Mouse (Mus musculus): ENCODE results near the gene Duxbl2.
"Not testable (repeated sequence)": the region's sequence is repeated elsewhere in the genome, so short reads cannot be mapped to it uniquely, and the experiment has no call there.

Duxbl2 gene

DNA sequence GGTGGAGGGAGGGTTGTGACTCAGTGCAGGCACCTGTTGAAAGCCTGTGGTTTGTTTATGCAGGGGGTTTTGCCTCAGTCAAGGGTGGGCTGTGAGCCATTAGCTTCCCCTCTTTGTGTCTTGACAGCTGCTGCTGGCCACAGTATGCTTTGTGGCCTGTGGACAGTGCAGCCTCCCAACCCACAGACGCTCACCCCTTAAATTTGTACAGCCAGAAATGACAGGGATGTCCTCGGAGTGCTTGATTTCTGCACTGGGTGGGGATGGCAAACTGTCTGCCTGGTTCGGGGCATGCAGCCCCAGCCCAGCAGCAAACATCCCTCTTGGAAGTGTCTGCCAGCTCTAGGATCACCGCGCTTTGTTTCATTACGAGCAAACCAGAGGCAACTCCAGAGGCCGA is at the start of gene Duxbl2:
Gene Duxbl2 (plus strand): TSS at position 200 of the 400 bp plus-strand sequence.
- not testable (repeated sequence) for DNase-seq (ENCODE audit: low read depth, low spot score)

DNA sequence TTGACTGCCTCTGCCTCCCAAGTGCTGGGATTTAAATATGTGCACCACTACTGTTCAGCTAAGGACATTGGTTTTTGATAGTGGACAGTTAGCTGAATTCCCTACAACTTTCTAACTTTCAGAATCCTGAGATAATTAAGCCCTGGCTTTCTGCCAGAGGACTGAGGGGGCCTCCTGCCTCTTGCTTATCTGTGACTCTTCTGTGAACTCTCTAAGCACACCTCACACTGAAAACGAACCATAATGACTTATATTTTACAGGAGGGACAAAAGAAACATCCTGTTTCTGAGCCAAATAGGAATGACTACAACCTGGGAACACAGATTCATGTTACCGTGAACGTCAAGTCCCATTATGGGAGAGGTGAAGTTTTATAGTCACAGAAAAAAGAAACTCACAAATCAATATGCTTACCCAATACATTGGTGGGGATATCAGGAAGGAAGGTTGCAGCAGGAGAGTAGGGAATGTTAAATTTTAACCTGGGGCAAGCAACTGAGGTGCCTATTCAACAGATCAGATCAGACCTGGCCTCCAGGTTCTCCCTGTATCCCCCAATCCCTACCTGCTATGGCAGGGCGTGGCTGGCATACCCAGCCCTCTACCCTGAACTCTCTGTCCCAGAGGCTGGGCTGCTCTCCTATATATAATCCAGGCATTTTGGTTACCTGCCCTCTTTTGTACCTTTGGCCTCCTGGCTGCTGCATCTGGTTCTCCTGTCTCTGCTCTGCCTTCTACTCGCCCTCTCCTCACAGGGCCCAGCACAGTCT is 41.3 kb upstream of the Duxbl2 start:
- DNase-seq (ENCODE audit: low read depth, low spot score): not testable (repeated sequence)

DNA sequence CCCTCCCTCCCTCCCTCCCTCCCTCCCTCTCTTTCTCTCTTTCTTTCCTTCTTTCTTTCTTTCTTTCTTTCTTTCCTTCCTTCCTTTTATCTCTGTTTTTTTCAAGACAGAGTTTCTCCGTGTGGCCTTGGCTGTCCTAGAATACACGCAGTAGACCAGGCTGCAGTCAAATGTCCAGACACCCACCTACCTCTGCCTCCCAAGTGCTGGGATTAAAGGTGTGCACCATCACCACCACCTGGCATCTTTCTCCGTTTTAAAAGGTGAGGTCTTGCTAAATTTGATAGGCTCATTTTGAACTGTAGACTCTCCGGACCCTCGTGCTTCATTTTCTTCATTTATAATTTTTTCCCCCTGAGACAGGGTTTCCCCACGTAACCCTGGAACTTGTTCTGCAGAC is 36.9 kb upstream of the Duxbl2 start, which contains the start of gene Cphx2:
Gene Cphx2 (plus strand): TSS at position 301 of the 400 bp plus-strand sequence.
- not testable (repeated sequence) for DNase-seq (ENCODE audit: low read depth, low spot score)

DNA sequence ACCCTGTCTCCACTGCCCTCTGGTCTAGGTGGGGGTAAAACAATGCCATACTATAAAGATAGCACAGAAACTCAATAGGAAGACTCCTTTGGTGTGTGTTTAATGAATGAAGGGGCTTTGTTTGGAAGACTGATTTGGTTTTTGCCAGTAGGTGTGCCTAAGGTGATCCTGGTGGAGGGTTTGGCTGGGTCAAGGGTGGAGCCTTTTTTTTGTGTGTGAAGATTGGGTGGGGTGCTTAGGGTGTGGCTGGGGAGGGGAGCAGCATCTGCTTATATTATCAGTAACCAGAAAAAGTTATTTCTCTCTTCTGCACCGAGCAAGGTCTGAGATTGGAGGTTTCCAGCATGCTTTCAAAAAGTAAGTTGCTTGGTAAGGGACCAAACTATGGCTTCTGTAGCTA is 36.2 kb upstream of the Duxbl2 start, which contains the start of gene Cphx3:
Gene Cphx3 (plus strand): TSS at position 301 of the 400 bp plus-strand sequence.
- DNase-seq (ENCODE audit: low read depth, low spot score): not testable (repeated sequence)

DNA sequence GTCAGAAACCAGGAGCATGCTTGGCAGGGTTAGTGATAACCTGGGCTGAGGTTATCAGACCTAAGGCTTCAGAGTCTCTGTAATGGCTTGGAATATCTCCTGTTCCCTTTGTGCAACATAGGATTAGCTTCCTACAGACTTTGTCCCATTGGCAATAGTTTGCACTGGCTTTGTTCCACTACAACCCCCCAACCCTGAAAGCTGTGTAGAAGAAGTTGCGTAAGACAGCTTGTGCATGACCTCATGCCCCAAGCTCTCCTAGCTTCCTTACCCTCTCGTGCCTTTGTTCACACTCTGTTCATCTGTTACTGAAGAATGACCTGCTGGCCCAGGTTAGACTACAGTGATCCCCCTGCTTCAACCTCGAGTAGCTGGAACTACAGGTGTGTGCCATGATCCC is 20.5 kb upstream of the Duxbl2 start:
- not testable (repeated sequence) for DNase-seq (ENCODE audit: low read depth, low spot score)

DNA sequence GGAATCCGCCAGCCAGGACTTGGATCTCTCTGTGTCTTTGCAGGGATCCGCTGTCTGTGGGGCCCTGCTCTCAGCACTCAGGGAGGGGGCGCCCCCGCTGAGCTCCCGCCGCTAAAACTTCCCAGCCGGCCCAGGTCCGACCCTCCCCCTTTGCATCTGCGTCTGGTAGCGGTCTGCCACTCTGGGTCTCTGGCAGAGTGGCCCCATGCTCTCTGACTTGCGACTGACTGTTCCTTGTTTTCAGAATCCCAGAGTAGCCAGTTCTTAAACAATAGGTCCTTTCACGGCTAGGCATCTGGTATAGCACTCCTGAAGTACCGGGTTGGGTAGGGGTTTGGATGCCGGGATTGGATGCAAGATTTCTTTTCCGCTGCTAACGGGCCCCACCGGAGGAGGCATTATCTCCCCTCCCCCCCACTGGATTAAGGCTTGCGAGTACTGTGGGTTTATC is 426 bp downstream of the Duxbl2 start:
- DNase-seq (ENCODE audit: low read depth, low spot score): not testable (repeated sequence)

DNA sequence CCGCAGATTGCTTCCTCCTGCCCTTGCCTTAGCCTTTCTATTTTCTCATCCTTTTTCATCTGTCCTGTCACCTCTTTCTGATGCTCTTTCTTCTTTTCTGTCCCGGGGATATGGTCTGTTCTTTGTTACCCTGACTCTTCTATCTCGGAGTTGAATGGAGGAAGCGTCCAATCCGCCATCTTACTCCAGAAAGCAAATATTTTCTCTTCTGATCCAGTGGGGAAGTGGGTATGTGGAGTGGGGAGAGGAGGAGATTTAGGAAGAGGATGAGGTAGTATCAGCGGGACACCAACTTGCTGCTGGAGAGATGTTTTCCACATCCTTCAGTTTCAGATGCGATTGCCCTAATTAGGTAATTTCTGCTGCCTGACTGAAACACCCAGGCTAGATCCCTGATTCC is 946 bp downstream of the Duxbl2 start:
- DNase-seq (ENCODE audit: low read depth, low spot score): not testable (repeated sequence)

DNA sequence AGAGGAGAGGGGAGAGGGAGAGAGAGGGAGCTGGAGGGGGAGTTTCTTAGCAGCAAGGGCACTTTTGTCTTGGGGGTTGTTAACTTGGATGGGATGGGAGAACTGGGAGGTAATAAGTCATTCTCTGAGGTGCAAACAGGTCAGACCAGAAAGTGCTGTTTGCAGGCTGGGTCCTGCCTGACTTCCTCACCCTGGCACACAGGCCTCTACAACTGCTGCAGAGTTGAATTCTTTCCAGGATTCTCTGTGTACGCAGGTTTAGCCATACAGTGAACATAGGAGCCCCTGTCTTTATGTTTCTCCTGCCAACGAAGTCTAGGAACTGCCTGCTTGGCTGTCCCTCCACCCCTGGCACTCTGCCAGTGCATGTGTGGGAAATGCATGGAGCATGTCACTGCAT is 28.9 kb downstream of the Duxbl2 start:
- DNase-seq (ENCODE audit: low read depth, low spot score): not testable (repeated sequence)

DNA sequence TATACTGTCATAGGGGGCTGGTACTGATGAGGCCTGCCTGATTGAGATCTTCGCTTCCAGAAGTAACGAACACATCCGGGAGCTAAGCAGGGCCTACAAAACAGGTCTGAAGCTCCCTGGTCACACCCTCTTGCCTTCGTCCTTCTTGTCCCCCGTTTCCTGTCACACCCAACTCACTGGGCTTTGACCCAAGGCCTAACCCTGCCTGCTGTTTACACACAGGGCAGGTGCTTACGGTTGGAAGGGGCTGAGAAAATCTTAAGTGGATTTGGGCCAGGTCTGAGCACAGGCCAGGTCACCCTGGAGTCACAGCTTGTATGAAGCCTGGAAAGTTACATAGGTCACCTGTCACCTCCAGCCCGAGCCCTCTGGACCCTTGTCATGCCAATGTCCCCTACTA is 37.9 kb downstream of the Duxbl2 start:
- not testable (repeated sequence) for DNase-seq (ENCODE audit: low read depth, low spot score)

DNA sequence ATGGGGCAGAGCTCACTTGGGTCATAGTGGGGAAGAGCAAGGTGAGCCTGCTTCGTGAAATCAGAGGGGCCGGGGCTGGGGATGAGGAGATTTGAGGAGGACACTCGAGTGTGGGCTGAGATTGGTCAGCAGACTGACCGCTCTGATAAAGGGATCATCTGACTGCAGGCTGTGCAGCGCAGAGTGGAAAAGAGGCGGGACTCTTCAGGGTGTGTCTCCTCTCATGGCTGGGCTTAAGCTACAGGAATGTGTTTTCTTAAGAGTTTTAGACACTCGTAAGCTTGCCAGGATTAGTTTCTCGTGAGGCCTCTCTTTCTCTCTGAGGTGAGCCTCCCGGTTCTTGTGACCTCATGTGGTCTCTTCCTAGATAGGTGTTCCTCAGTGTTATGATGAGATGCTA is 43.0 kb downstream of the Duxbl2 start:
- not testable (repeated sequence) for DNase-seq (ENCODE audit: low read depth, low spot score)

DNA sequence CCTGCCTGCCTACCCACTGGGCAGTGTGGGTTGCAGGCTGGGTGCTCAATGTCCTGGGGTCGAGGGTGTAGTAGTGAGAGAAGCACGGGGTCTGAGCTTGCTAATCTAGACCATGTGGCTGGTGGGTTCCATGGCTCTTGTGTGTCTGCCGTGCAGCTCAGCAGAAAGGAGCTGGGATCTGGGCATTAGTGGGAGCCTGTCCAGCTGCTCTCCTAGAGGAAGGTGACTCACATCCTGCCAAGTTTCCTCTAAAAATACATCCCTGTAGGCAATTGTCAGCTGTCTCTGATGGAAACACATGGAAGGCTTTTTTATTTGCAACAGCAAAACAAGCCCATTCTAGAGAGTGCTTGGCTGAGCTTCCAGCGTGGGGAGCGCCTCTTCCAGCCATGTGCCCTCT is 44.3 kb downstream of the Duxbl2 start:
- DNase-seq (ENCODE audit: low read depth, low spot score): not testable (repeated sequence)

DNA sequence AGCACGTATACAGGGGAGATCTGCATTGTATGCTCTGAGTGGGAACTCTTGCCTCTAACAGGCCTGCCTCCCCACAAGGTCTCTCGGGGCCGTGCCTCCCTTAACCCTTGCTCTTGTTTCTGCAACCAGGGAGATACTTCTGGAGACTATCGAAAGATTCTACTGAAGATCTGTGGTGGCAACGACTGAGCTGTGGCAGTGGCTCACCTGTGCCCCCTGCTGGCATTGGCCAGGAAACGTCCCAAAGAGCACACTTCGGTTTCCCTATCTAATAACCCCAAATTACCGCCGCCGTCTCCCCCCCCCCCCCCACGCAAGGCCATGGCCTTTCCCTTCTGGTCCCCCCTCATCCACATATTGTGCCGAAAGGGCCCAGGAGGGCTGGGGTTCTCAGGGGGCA is 47.1 kb downstream of the Duxbl2 start:
- DNase-seq (ENCODE audit: low read depth, low spot score): not testable (repeated sequence)

DNA sequence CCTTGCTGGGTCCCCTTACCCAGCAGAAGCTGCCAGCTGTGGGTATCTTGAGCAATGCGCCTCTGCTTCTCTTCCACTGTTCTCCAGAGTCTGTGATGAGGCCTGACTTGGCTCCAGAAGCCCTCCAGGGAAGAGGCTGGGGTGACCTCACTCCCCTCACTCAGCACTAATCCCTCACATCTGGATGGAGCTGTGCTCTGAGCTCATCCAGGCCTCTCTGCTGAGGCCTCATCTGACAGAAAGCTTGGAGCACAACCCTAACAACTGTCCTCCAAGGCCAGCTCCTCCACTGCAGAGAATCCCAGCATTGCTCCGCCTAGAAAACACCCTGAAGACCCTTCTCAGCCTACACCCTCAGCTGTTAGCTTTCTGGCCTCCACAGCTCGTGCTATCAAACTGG is 55.8 kb downstream of the Duxbl2 start:
- DNase-seq (ENCODE audit: low read depth, low spot score): not testable (repeated sequence)

DNA sequence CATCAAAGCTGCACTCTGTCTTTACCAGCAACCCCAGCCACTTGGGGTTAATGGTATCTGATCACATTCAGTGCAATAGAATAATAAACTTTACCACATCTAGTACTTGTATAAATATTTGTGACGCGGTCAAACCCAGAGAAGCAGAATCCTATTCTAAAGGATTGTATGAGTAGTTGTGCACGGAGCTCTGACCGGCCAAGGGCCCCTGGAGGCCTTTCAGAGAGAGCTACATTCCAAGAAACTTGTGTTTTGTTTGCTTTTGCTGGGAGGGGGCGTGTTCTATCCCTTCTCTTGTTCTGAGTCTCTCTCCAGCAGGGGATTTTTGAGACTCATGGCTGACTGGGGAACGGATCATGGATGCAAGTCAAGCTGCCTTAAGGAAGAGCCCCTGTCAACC is 56.9 kb downstream of the Duxbl2 start:
- DNase-seq (ENCODE audit: low read depth, low spot score): not testable (repeated sequence)
